Mouse (Mus musculus) WW6 (cell line): Measurements from ENCODE around the gene Kcng4.

ENCODE experiments used
- DNase-seq: peaks from one replicate; pipeline ENCODE4 v3.0.0-alpha.2; 2013; ENCODE audit warnings: low read depth, low spot score

Kcng4 gene

GRCm38 (mm10) chr8:119641058-119641457 lies 5.6 kb upstream of the Kcng4 start:
- DNase-seq, result no peak

DNA sequence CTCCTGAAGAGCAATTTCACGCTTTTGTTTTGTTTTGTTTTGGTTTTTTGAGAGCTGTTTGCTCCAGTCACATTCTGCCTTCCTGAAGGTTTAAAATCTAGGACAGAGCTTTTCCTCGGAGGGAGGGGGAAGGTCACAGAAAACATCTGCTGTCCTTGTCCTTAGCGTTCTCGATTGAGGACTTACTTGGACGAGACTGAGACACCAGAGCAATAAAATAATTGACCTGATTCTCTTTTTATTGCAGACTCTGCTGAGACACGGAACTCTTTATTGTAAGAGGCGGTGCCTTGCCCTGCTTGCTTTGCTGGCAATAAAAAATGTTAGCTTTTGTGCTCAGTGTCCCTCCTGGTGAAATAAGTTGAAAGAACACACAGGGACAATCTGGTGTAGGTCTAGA lies 4.3 kb upstream of the Kcng4 start:
- DNase-seq, result no peak

DNA sequence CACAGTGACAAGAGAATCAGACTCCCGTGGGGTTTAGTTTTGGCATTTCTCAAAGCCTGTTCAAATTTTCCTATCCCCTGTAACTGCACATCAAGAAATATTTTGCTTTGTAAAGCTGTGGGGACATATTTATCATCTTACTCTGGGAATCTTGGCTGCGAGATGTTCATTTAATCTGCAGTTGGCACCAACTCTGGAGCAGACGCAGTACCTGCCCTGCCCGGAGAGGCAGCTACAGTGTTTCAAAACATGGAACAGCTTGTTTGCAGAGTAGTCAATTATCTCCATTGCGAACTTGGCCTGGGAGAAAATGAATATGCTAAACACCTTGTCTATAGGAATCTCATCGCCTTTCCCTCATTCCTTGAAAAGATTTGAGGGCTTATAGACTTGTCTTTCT lies 2.8 kb upstream of the Kcng4 start:
- DNase-seq, result no peak

DNA sequence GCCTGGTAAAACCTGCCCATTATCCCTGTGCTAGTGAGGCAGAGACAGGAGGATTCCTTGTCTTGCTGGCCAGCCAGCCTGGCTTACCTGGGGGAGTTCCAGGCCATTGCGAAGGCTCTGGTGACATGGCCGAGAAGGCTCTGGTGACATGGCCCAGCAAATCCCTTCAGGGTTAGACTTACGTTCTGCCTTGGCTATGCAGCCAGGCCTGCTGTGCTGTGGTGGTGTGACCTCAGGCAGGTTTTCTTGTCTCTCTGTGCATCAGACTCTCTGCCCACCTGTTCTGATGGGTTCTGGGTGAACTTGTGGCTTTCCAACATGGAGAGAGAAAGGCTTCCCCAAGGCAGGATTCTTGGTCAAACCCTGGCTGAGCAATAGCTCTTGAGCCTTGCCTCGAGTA lies 1.9 kb upstream of the Kcng4 start:
- no peak for DNase-seq

DNA sequence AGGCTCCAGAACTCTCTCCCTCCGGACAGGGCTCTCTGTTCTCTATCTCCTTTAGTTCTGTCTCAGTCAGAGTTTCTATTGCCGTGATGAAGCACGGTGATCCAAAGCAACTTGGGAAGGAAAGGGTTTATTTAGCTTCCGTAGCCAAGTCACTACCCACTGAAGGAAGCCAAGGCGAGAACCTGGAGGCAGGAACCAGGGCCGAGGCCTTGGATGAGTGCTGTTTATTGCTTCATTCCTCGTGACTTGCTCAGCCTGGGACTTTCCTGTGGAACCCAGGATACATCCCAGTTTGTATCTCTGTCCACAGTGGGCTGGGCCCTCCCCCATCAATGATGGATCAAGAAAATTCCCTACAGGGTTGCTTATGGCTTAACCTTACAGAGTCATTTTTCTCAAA lies 1.3 kb upstream of the Kcng4 start:
- no peak for DNase-seq

- no peak for DNase-seq
Observed at GRCm38 (mm10) chr8:119635958-119636357, 478 bp upstream of the Kcng4 start.

- no peak for DNase-seq
Observed at GRCm38 (mm10) chr8:119634616-119635336, 704 bp downstream of the Kcng4 start.

- DNase-seq, result no peak
Observed at GRCm38 (mm10) chr8:119632909-119633308, 2.6 kb downstream of the Kcng4 start.

- no peak for DNase-seq
Observed at GRCm38 (mm10) chr8:119632246-119632645, 3.2 kb downstream of the Kcng4 start.

DNA sequence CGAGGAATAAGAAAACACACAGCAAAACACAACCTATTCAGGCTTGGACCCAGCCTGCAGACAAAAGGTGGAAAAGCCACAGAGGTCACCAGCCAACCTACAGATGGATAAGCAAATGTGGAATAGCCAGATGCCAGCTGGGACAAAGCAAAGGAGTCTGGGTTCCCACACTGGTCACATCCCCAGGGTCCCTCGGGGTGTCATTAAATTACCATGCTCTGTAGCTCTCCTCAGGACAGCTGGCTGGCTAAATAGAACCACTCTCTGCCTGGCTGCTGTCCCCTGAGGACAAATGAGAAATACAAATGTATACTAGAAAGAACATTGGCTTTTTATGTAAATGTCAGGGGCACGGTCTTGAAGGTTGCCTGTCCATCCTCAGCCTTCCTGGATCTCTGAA lies 4.6 kb downstream of the Kcng4 start:
- DNase-seq, result no peak

GRCm38 (mm10) chr8:119627613-119628359 lies 7.7 kb downstream of the Kcng4 start:
- no peak for DNase-seq

DNA sequence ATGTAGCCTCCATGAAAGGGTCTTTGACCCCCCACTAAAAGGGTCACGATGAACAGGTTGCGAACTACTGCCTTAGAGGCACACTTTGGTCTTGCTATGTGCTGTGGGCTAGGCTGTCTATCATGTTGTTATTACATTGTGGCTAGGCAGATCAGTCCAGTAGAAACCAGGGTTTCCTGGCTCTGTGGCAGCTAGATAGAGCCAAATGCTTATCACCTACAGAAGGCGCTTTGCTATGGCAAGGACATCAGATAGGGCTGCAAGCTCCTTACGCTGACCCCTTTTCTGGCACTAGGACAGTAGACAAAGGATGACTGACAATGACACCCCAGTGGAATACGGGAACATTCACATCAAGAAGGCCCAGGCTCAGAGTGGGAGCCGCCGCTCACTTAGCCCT lies 8.3 kb downstream of the Kcng4 start:
- DNase-seq, result no peak

GRCm38 (mm10) chr8:119625788-119626187 lies 9.7 kb downstream of the Kcng4 start:
- DNase-seq, result no peak

DNA sequence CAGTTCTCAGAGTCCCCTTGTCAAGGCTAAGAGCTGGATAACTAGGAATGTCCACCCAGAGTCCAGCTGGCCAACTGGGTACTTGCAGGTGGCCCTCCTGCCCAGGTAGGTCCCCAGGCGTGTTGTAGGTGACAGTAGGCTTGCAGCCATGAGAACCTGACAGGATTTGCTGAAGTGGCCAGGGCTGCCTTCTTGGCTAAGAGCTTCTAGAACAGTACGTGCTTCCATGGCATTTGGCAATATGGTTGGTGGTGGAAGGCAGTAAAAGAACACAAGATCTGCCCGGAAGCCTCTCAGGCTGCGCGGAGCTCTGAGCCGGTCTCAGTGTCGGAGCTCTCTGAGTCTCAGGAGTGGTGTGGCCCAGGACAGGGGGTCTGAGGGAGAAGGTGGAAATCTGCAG lies 10.6 kb downstream of the Kcng4 start:
- no peak for DNase-seq

DNA sequence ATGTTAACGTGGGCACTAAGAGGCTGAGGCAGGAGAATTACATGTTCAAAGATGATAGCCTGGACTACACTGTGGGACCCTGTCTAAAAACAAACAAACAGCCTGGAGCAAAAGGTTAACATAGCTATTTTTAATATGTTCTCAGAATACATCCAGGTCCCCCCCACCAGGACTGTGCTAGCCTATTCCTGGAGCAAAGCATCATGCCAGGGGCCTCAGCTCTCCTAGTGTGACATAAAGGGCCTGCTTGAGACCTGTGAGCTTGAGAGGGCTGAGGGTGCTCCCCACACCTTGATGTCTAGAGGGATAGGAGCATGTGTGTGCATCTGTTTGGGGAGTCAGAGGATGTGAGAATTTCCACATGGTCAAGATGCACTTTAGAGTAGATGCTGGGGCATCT lies 11.7 kb downstream of the Kcng4 start:
- no peak for DNase-seq

DNA sequence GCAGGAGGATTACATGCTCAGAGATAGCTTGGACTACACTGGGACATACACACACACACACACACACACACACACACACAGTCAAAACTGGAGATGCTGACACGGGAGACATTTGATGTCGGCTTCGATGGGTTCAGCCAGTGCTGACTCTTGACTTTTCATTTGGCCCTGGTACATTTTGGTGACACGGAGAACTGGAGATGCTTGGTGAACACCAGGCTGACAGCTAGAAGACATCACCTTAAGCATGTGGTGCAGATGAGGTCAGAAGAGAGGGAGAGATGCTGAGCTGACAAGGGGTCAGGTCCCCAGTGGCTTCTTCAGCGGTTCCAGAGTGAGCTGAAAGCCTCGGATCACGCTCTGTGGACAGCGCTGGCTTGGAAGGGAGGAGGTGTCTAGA lies 12.4 kb downstream of the Kcng4 start:
- no peak for DNase-seq

GRCm38 (mm10) chr8:119622555-119622954 lies 12.9 kb downstream of the Kcng4 start:
- DNase-seq, result no peak

GRCm38 (mm10) chr8:119620848-119621465 lies 14.5 kb downstream of the Kcng4 start:
- no peak for DNase-seq

- no peak for DNase-seq
Observed at GRCm38 (mm10) chr8:119620116-119620840, 15.2 kb downstream of the Kcng4 start.

DNA sequence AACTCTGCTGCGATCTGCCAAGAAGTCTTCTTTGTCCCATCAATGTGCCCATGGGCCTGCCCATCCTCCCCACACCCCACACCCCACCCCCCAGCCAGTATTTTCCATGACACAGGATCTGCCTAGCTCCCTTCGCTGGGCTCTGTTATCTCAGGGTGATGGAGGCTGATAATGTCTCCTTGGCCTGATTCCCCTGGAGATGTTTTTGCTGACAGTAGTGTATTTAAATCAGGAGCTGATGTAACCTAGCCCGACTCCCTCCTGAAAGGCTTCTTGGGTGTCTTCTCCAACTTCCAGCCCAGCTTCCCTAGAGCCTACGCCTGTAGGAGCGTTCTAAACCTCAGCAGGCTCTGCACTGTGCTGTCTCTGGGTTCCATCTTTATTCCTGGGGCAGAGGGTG lies 16.6 kb downstream of the Kcng4 start:
- DNase-seq, result no peak

- DNase-seq, result no peak
Observed at GRCm38 (mm10) chr8:119617586-119617985, 17.9 kb downstream of the Kcng4 start.

GRCm38 (mm10) chr8:119616811-119617210 lies 18.7 kb downstream of the Kcng4 start:
- no peak for DNase-seq
